Mouse (Mus musculus) Patski (cell line): ENCODE data around the gene Sepsecs. TPM values are rescaled to one million over a fixed set of nuclear protein-coding genes. Genes with fewer than 3 reads are reported as not detected.

Source experiments
- ATAC-seq: fragments of 100-300 bp; one replicate; pipeline ENCODE4 v1.8.0; 2021
- CTCF ChIA-PET: fragments of 350-600 bp; sonication (Branson Sonifier 250); formaldehyde crosslinking; loops from one replicate; lab custom pipeline; 2022; ENCODE audit warnings: inconsistent platforms; lab: Charles Lee
- POLR2A ChIA-PET: fragments of 350-600 bp; sonication (Branson Sonifier 250); formaldehyde crosslinking; loops from one replicate; lab custom pipeline; 2022; ENCODE audit warnings: antibody characterized with exemption, inconsistent platforms; lab: Charles Lee
- DNase-seq: peaks from one replicate; pipeline ENCODE4 v3.0.0-alpha.2; 2011; ENCODE audit warnings: low read depth, low spot score
- H3K27me3 ChIP-seq: fragments of 371-371 bp; one replicate; pipeline ENCODE4 v1.5.1; 2021
- CTCF ChIP-seq: fragments of 100-300 bp; IDR thresholded peaks from one replicate; pipeline ENCODE4 v1.5.1; 2021
- in situ Hi-C: fragments of 300-500 bp; cut with MboI; formaldehyde crosslinking; loops from 3 replicates; pipeline ENCODE4 v1.11.1; 2018; ENCODE audit warnings: low pct_unique_long_range_greater_than_20kb, mixed read lengths
- polyA plus RNA-seq: library from polyadenylated mRNA; unstranded; gene quantifications from one replicate; pipeline ENCODE4 v1.2.3, GENCODE M21; 2021

Sepsecs gene
- polyA plus RNA-seq, 1 experiment from 2014 or later: 12.8 TPM

GRCm38 (mm10) chr5:52611315-52611895 is 58.1 kb downstream of the Sepsecs start:
- DNase-seq: no peak

GRCm38 (mm10) chr5:52610306-52610705 is 59.2 kb downstream of the Sepsecs start:
- no peak for TF ChIP-seq CTCF
- ATAC-seq: no peak
- peak; percentile 97 for DNase-seq
- ChIA-PET CTCF (no interaction called here), POLR2A (no interaction called here)
- no peaks in the 10 kb centered on the region for H3K27me3 ChIP-seq
- in situ Hi-C loops: no loop called here

More at GRCm38 (mm10) chr5:52611315-52611895, 58.1 kb downstream of the Sepsecs start:
- ChIA-PET POLR2A (interaction anchor here (0.8 kb wide), 1 partner anchor 23 kb away, joined by 3 read pairs; no protein-coding TSS in a partner anchor), CTCF (interaction anchor here (0.8 kb wide), 1 partner anchor 9 kb away, joined by 3 read pairs; no protein-coding TSS in a partner anchor)
- no peak for TF ChIP-seq CTCF
- H3K27me3 ChIP-seq: no peaks in the 10 kb centered on the region
- in situ Hi-C loops: no loop called here
- no peak for ATAC-seq

GRCm38 (mm10) chr5:52609672-52610071 is 59.8 kb downstream of the Sepsecs start:
- in situ Hi-C loops: no loop called here
- ATAC-seq (no peak), DNase-seq (no peak)
- no peaks in the 10 kb centered on the region for H3K27me3 ChIP-seq
- no peak for TF ChIP-seq CTCF
- CTCF ChIA-PET: no interaction called here
- POLR2A ChIA-PET: no interaction called here

GRCm38 (mm10) chr5:52604582-52605041 is 64.9 kb downstream of the Sepsecs start:
- no peak for ATAC-seq
- no peaks in the 10 kb centered on the region for H3K27me3 ChIP-seq
- ChIA-PET CTCF (no interaction called here), POLR2A (no interaction called here)
- DNase-seq: no peak
- in situ Hi-C loops: no loop called here
- TF ChIP-seq CTCF: no peak

GRCm38 (mm10) chr5:52590612-52591011 is 78.9 kb downstream of the Sepsecs start:
- DNase-seq (peak; percentile 53), ATAC-seq (peak; percentile 15)
- no peaks in the 10 kb centered on the region for H3K27me3 ChIP-seq
- TF ChIP-seq CTCF: no peak
- in situ Hi-C loops: no loop called here
- POLR2A ChIA-PET: no interaction called here
- CTCF ChIA-PET: no interaction called here

Other genes with a start within 250 kb of the Sepsecs start
- gene Ccdc149, start 198.2 kb downstream of the Sepsecs start, polyA plus RNA-seq: 10.2 TPM
- 0.39 TPM for gene Lgi2, start 103.2 kb downstream of the Sepsecs start, polyA plus RNA-seq
- gene Pi4k2b, start 71.9 kb upstream of the Sepsecs start, polyA plus RNA-seq: 22.3 TPM
- gene Zcchc4, start 105.7 kb upstream of the Sepsecs start, polyA plus RNA-seq: 19.6 TPM
- gene Anapc4, start 164.3 kb upstream of the Sepsecs start, polyA plus RNA-seq: 179 TPM